Mouse (Mus musculus) urinary bladder, postnatal 14 days (tissue): Measurements from ENCODE around the gene Cfdp1.

Experiments
- DNase-seq: peaks from one replicate; pipeline ENCODE4 v3.0.0; 2021; ENCODE audit warnings: low spot score

Gene Cfdp1

DNA sequence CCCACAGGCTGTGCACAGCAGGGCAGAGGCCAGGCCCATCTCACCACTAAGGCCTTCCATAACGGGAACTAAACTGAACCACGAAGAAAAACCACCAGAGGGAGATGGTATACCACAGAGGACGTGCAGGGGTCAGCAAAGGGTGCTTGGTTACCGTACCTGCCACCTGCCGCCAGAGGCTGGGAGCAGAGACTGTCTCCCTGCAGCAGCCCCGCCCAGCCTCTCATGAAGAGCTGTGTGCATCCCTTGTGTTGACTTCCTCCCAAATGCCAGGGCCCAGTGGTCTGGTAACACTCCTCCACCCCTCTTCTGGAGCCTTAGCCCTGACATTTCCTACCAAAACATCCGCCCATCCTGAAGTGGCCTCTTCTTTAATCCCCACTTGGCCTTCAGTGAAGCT, 114.5 kb downstream of the Cfdp1 start:
- no peak for DNase-seq

DNA sequence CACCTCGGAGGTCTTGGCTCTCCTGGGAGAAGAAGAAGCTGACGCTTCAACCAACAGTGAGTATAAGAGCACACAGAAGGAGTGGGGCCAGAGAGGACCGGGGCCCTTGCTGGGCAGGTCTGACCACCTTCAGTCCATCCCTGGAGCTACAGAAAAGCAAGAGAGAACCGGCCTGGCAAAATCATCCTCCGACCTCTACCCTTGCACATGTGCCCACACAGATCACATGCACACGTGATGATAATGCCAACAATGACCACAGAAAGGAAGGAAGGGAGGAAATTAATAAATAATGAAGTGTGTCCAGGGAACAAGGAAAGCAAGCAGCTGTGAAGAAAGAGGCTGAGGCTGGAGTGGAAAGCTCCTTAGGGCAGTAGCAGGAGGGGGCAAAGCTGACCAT, 115.2 kb downstream of the Cfdp1 start:
- DNase-seq = no peak

DNA sequence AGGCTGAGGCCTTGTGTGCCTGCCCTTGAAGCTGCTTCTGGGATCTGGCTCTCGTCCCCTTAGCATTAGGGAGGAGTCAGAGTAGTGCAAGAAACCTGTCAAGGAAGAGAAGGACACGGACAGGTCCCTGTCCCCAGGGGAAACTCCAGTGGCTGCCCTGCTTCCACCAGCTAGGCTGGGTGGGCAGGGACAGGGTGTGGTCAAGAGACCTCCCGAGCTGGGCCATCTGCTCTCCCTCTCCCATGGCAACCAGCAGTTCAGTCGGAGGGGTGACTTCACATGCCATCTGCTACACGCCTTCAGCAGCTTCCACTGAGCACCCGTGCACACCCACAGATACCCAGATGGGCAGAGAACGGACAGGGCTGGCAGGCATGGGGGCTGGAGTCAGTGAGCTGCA, 117.8 kb downstream of the Cfdp1 start:
- DNase-seq = no peak

DNA sequence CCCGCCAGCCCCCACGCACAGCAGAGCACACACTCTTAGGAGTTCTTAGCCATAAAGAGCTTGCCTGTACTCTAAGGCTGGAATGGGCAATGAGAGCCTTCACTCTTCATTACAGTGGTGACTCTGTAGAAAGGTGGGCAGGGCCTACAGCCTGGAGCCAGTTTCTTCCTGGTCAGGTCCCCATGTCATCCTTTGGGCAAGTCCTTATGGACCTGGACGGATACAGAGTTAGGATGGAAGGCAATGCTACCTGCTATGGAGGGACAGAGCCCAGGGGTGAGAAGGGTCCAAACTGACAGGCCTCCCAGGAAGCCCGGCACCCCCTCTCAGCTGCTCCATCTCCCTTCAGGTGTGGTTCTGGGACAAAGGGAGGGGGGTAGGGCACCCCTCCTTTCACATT, 118.3 kb downstream of the Cfdp1 start:
- no peak for DNase-seq

DNA sequence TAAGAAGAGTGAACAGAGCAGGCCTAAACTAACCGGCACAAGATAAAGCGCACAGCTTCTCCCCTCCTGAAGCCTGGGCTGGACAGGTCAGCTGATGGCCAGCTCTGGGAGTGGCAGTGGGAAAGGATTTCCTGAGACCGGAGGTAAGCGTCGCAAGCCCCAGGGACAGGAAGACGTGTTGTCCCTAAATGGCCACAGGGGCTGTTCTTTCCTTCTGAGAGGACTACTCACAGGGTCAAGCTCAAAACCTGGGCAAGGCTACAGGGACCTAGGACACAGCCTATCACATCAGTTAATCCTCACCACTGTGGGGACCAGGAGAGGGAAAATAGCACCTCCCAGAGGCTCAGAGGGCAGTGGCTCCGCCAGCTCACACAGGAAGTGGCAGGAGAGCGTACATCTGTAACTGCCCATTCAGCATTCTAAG, 118.7 kb downstream of the Cfdp1 start:
- no peak for DNase-seq

DNA sequence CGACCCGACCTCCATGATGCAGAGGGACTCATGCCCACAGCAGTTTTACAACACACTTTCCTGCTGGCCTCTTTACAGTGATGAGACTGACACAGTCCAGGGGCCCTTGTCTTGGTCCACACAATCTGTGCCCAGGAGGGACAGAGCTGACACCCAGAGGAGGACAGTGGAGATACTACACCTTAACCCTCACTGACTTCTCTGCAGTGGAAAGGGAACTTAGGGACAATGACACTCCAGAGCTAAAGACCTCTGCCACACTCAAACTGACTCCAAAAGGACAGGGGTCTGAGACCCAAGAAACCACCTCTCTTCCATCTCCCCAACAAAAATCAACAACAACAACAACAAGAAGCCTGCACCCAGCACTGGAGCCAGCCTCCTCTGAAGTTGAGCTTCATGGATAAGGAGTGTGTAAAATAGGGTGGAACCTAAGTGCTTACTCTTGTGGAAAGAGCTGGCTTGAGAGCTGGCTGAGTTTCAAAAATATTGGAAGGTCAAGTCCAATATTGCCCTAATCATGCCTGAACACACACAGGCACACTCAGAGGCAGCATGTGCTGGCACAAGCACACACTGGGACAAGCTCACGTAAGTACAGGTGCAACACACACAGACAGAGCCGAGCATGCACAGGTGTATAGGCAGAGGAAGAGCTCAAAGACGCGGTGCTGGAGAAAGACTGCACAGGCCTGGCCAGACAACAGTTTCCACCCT, 119.7 kb downstream of the Cfdp1 start:
- no peak for DNase-seq

DNA sequence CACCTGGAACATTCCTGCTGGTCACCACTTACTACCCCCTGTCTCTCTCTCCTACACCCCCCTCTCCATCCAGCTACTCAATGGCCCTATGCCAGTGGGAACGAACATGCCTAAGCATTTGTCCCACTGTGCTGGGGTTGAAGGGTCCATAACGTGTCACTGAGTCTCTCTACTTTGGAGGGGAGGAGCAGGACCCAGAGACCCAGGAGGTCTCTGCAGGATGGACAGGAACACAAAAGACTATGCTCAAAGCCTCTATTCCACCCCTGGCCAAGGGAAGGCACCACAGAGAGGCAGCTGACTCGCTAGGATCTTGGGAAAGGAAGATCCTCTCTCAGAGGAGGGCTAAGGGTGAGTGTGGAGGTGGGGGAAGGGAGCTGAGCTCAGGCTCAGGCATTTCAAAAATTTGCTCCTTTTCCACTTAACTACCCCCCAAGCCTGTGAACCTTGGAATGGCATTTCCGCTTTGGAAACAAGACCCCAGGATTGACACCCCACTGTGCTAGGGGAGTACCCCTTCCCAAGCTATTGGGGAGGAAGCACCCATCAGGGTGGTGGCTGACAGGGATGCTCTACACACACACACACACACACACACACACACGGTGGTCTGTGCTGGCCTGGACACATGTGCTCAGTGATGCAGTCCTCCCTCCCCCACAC, 120.4 kb downstream of the Cfdp1 start:
- no peak for DNase-seq

DNA sequence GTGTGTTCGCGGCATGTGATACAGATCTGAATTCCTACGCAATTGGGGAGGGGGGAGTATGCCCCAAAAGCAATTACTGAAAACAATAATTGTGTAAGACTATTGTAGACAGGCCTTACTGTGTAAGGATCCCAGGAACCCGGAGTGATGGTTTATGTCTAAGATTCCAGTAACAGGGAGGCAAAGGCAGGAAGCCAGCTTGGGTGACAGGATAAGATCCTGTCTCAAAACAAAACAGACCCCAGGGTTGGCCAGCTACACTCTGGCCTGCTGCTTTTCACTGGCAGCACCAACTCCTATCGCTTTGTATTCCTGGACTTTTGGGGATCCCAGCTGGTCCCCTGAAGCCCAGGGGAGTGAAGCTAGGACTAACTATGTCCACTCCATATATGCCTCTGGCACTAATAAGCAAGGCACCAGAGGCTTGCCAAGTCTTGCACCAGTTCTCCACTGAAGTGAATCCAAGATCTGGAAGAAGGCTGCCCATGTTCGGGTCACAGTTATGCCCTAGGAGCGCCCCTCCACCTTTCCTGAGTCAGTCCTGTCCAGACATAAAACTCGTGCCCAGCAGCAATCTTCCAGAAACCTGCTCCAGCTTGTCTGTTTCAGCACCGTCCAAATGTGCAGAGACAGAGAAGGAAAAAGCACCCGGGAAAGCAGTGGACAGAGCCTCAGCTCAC, 121.5 kb downstream of the Cfdp1 start:
- peak; percentile 48 for DNase-seq

DNA sequence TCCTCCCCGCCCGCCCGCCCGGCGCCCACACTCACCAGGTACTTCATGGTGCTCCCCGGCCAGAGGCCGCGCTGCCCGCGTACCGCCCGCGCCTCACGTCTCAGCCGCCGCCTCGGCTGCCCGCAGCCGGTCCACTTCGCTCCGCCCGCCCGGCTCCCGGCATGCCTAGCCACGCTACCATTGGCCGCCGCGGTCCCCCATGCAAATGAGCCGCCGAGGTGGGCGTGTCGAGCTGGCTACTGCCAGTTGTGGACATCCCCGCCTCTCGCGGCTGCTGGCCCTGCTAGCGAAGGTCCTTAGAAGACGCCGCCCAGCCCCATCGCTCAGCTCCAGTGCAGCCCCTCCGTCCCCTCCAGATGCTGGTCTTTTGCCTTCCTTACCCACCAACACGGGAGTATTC, 122.1 kb downstream of the Cfdp1 start:
- peak; percentile 99 for DNase-seq

DNA sequence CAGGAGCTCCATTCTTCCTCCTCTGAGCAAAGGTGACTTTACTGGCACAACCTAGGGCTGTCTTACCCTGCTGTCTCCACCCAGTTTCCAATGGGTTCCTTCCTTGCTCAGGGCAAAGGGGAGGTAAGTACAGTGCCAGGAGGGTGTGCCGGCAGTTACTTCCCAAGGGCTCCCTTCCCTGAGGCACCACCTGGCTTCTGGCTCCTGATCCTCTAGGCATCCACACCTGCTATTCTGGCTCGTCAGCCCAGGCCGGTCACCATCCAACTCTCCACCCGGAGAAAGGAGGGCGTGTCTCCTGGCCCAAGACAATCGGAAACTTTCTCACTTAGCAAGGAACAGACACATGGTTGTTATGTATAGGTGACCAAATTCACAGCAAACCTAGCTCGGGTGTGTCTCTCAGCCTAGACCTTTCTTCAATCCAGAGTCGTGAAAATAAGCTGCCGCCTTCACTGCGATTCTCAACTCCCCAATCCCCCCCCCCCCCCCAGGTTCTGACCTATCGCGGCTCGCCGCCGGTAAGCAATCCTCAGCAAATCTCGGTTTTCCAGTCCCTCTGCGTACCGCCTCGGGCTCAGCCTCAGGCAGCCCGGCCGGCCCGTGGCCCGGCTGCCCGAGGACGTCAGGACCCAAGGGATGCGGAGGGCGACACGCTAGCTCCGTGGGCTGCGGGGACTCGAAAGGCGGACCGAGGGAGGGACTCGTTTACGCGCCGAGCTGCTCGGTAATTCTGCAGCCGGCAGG, 122.7 kb downstream of the Cfdp1 start:
- peak; percentile 62 for DNase-seq

DNA sequence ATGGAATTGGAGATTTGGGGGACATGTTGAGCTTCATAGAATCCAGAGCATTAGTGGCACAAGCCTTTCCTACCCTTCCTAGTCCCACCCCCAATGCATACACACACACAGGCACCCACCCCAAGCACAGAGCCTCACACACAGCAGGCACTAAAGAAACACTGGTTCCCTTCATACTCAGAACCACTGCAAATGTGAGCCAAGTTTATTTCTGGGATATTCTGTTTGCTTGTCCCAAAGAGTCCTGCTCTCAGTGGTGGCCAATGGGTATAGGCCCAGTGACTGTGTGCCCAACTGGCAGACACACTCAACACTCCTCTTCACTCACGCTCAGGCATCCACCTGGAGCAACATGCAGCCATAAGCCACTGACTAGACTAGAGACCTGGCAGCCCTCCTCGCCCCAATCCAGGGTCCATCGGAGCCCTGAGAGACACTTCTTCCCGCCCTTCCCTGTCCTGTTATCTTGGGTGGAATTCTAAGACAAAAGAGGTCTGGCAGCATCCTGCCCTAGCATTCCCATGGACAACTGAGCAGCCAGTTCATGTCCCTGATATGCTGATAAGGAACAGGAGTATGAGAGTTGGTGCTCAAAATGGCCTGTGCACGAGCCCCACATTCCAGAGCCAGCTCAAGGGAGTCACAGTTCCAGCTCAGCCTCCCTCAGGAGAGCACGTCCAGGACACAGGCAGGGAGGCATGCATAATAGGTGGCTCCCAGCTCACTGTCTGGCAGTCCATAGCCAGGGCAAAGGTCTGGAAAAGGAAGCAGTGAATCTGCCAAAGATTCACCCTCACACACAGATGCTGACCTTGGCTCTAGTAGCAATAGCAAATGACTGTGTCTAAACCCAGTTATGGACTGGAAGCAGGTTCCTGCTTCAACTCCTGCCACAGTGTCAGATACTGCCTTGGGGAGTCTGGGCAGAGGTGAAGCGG, 124.6 kb downstream of the Cfdp1 start:
- DNase-seq = no peak

DNA sequence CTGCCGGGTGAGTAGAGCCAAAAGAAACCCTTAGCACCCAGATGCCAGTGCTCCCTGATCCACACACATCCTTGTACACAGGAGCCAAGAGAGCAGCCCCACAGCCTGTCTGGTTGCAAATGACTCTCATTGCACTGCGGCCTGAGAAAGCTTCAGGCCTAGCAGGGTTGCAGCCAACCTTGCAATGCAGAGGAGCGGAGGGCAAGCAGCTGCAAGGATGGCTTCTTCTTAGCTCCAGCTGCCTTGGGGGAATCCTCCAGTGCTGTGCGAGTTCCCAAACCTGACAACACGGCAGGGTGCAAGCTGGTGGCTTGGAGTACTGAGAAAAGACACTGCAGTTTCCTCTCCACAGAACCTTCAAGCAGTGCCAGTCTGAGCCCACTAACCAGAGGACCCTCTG, 125.6 kb downstream of the Cfdp1 start:
- DNase-seq = no peak

DNA sequence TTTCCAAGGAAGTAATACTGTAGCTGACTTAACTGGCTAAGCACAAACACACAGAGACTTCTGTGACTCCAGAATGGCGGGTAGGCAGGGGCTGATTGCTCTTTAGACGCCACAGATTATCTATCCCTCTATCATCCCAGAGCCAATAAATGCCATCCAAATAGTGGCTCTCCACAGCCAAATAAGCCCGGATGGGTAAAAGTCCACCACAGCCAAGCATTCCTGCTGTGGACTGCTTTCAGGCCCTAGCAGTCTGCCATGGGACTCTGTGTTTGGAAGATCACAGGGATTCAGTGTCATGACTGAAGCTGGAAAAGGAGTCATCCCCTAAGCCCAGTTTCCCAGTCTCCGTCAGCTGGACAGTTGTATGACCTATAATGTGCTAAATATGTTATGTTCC, 126.5 kb downstream of the Cfdp1 start:
- no peak for DNase-seq

DNA sequence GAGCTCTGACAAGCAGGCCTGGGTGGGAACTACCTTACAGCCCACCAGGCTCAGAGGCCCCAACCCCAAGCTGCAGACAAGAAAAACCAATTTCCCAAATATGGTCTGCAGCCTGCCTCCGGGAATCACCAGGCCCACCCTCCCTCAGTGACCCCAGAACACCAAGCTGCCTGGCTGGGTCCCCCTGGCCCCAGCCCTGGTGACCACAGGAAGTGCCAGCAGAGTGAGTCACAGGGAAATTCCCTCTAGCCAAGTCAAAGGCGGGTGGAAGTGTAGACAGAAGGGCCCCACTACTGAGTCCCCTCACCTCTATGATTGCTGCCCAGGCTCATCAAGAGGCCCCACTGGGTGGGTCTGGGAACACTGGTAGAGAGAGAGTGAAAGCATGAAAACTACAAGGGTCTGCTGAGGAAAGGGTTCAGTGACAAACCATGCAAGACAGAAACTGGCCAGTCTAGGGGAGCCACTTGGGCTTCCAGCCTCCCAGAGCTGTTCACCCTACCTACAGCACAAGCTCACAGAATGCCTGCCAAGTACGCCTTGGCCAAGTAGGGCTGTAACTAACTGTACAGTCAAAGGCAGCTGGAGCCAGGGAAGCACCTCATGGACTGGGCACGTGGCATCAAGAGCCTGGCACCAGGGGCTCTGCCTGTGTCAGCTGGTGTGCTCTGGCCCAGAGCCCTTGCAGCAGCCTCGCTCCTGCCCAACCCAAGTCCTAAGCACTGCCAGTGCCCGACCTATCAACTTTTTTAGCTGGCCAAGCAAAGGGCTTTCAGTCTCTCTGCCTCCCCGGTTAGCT, 127.8 kb downstream of the Cfdp1 start:
- peak; percentile 75 for DNase-seq

DNA sequence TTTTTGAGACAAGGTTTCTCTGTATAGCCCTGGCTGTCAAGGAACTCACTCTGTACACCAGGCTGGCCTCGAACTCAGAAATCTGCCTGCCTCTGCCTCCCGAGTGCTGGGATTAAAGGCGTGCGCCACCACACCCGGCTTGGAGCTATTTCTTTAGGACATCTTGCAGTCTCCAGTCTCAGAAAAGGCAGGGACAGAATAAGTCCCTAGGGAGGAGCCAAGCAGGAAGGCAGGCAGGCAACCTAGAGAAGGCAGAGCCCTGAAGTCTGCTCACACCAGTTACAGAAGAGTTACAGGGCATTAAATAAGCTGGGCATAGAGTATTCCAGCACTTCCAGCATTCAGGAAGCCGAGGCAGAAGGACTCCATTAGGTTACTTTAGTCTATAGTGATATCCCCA, 128.8 kb downstream of the Cfdp1 start:
- DNase-seq = no peak

DNA sequence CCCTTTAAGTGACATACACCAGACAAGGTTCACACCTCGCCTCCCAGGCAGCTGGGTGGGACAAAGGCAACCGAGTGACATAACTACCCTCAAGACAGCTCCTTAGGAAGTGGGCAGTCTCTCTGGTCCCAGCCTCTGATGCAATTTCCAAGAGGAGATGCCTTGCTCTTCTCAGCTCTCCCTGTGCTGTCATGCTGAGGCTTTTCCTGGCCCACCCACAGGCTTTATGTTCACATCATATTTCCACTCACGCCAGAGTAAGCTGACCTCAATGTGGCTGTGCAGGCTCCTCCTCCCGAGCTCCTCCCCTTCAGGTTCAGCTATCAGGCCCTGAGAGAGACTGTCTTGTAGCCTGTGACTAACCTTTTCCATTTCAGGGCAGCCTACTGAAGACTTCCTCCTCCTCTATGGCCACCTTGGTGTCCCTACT, 134.0 kb downstream of the Cfdp1 start:
- DNase-seq = no peak

DNA sequence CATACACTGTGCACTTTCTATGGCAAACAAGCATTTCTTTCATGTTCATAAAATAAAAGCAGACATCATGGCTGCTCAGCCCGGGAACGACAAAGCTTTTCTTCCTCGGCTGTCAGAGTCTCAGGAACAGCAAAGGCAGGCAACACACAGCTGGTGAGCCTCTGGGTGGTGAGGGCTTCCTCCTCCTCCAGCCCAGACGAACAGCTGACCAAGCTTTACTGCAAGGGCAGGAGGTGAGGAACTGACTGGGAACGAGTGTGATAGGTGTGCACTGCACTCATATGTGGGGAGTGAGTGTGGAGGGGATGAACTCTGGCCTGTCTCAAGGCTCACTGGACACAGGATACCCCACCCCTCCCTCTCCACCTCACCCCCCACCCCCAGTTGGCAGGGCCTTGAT, 135.2 kb downstream of the Cfdp1 start:
- DNase-seq = no peak
